Mouse (Mus musculus): ENCODE data around the gene Txn2.

Txn2 gene

DNA sequence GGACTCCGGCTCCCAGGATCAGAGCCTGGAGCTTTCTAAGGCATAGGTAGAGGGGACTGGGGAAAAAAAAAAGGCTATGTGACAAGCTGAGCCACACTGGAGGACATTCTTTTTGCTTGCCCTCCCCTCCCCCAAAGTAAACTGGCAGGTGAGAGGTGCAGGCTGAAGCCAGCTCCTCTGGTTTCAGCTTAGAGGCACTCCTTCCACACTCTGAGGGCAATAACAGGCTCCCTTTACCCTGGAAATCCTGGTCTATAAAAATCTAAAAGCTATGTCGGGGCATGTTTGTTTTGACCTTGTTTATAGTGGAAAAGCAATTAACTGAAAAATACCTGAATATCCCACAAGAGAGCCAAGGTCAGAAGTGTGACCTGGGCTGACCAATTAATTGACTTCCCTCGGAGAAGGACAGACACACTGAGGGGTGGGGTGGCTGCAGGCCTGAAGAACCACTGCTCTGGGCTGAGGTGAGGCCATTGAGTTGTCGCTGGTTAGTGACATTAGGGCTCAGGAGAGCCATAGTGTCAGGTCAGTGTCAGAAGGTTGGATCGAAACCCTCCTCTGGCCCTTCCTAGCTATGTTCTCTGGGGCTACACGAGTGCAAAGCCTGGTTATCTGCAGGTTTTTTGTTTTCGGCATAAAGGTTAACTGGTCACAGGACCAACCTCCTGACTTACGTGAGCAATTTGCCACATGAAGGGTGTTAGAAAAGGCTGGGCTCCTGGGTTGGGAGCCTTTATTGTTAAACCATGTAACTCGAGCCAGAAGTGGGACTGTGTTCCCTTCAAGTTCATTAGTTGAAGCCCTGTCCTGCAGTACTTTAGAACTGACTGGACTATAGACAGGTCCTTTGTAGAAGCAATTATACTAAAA lies 20.9 kb downstream of the Txn2 start:
- no peak for DNase-seq (ENCODE audit: low spot score in 2 of 2)

DNA sequence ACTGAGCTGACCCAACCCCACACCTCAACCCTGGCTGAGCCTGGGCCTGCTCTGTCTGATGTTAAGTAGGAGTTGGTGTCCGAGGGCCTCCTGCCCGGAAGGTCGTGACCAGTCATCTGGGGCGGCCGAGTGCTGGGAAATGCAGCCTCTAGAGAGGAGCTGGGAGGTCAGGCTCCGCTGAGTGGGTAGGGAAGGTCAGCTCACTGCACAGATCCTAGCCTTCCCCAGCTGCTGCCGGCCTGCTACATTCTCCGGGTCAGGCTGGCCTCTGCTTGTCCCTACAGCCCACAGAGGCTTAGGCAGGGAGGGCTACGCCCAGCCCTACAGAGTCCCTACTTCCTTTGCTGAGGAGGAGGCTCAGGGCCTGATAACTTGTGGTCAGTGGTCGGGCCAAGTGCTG lies 22.3 kb downstream of the Txn2 start:
- DNase-seq (ENCODE audit: low spot score in 2 of 2), result no peak

DNA sequence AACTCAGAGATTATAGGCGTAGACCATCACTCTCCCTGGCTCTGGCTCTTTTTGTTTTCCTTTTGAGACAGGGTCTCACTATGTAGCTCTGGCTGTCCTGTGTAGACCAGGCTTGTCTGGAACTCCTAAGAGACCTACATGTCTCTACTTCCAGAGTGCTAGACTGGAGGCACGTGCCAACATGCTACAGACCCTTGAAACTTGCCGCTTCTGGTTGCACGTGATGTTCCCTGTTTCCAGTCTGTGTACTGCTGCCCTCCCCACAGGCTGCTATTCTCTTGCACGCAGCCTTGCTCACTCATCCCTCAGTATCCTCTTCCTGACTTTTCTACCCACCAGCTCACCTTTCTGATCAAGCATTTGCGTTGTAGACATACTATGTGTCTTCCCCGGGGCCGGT lies 22.7 kb downstream of the Txn2 start:
- DNase-seq (ENCODE audit: low spot score in 2 of 2), result no peak

DNA sequence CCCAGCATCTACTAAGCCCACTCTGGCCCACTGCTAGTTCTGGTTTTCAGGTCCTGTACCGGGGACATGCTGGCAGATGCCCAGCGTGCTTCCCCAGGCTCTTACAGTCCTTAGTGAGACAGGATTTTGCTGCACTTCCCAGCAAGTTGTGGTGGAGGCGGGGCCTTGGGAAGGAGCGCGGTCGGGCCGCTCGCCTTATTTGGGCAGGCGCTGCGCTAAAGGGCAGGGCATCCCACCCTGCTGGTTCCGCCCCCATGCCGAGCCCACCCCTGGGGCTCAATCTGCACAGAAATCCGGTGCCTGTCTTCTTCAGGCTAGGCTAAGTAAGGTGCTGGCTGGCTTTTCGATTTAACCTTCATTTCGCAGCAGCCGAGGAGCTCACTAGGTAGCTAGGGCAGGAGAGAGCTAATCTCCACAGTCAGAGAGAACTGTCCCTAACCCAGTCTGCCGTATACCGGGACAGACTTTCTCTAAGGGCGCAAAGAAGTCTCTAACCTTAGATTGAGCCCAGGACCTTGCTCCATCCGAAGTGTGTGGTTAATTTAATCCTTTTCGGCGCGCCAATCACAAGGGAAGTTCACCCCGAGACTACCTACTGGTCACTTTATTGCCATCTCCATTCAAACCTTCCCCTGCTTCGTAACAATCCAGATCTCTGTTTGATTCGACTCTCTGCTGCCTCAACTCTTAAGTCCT lies 23.4 kb downstream of the Txn2 start:
- peak in 1 of 2 experiments; percentile 46 for DNase-seq (ENCODE audit: low spot score in 2 of 2)

- peak in 1 of 2 experiments; percentile 45 for DNase-seq (ENCODE audit: low spot score in 2 of 2)
Measured at GRCm38 (mm10) chr15:77904363-77904892, 24.4 kb downstream of the Txn2 start.

DNA sequence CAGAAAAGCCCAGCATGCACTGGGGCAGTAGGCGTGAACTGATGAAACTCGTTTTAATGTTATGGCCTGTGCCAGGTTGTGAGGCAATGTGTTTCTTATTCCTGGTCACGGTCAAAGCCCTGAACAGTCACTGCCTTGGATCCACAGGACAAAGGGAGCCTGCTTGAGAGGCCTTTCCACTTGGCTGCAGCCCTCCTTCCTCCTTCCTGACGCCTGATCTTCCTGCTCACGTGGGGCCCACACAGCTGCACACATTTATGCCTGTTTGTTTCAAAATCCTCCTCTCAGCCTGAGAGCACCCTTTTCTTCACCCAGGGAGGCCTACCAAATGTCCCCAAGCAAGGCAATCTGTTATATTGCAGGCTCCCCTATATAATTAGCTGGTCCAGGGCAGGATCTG lies 25.6 kb downstream of the Txn2 start:
- no peak for DNase-seq (ENCODE audit: low spot score in 2 of 2)

- no peak for DNase-seq (ENCODE audit: low spot score in 2 of 2)
Measured at GRCm38 (mm10) chr15:77894926-77895325, 33.9 kb downstream of the Txn2 start.

DNA sequence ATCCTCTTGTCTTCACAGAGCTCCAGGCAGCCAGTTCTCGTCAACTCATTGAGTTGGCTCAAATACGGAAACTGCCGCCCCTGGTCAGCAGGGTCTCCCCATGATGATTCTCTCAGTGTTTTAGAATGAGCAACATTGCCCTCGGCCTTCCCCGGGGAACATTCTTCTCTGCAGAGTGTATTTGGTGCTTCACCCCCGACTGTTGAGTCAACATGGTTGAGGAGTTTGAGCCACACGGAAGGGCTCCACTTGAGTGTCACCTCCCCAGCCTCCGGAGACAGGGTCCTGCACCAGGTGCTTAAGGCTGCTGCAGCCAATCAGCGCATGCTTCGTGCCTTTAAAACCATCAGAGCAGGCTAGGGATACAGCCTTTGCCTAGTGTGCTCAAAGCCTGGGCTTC lies 35.5 kb downstream of the Txn2 start:
- no peak for DNase-seq (ENCODE audit: low spot score in 2 of 2)

DNA sequence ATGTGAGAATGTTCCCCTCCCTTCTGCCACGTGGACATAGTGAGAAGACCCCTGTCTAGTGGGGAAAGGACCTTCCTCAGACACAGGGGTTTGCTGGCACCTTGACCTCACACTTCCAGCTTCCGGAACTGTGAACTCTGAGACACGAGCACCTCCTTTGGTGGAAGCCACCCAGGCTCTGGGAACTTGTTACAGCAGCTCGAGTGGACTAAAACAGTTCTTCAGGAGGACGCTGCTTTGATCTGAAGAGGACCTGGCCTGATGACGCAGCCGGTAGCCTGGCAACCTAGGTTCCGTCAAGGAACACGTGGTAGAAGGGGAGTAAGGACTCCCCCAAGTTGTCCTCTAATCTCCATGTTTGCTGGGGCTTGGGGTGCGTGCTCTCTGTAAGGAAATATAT lies 36.4 kb downstream of the Txn2 start:
- DNase-seq (ENCODE audit: low spot score in 2 of 2), result no peak

DNA sequence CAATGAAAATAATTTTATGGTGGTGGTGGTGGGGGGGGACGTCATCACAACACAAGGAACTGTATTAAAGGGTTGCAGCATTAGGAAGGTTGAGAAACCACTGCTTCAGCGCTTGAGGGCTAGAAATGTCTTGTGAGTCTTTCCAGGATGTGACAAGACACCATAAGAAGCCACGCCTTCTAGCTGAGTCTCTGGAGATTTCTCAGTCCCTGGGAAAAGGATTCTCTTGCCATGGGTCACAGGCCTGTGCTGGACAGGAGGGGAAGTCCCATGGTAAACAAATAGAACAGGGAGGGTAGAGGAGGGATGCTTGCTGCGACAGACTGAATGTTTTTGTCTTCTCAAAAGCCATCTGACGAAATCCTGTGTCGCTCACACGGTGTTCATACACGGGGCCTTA lies 37.0 kb downstream of the Txn2 start:
- DNase-seq (ENCODE audit: low spot score in 2 of 2), result no peak

DNA sequence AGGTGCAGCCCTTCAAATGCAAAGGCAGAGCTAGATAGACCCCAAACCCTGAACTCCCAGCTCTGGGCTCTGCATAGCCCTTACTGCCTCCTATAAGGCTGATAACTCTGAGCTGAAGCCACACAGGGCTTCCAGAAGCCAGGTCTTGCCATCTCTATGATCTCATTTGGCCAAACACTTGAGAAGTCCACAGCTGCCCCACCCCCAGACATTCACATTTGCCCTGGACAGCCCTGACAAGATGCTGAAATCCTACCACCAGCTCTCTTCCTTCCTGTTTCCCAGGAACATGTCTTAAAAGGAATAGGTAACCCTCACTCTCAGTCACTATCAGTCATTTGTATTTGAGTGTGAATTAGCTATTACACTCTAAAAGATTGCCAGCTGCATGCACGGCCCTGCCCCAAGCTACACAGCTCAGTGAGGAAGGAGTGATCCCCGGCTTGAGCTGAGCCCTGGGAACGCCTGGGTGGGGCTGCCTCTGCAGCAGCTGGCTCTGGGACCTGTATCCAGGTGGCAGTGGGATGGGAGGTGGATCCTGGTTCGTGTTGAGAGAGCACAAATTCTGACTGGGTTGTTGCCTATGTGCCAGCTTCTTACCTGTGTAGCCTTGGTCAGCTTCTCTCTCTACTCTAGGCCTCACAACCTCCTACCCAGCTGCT lies 38.9 kb downstream of the Txn2 start:
- DNase-seq (ENCODE audit: low spot score in 2 of 2), result no peak

GRCm38 (mm10) chr15:77888286-77888685 lies 40.5 kb downstream of the Txn2 start:
- DNase-seq (ENCODE audit: low spot score in 2 of 2), result no peak

- no peak for DNase-seq (ENCODE audit: low spot score in 2 of 2)
Measured at GRCm38 (mm10) chr15:77887093-77887488, 41.7 kb downstream of the Txn2 start.

- DNase-seq (ENCODE audit: low spot score in 2 of 2), result no peak
Measured at GRCm38 (mm10) chr15:77886369-77887092, 42.3 kb downstream of the Txn2 start.

GRCm38 (mm10) chr15:77885945-77886344 lies 42.9 kb downstream of the Txn2 start:
- no peak for DNase-seq (ENCODE audit: low spot score in 2 of 2)

GRCm38 (mm10) chr15:77885159-77885558 lies 43.6 kb downstream of the Txn2 start:
- no peak for DNase-seq (ENCODE audit: low spot score in 2 of 2)

DNA sequence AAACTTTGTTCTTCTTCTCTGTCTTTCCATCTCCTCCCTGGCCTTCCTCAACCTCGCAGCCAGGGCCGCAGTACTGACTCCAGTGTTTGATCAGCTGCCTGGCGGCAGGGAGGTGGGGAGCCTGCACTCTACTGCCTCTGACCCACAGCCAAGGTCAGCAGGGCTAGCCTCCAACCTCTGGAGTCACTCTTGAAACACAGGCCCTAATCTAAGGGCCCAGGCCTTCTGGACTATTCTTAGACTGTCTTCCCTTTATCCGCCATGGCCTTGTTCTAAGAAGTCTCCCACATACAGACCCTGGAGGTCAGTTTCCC lies 45.2 kb downstream of the Txn2 start:
- DNase-seq (ENCODE audit: low spot score in 2 of 2), result no peak

DNA sequence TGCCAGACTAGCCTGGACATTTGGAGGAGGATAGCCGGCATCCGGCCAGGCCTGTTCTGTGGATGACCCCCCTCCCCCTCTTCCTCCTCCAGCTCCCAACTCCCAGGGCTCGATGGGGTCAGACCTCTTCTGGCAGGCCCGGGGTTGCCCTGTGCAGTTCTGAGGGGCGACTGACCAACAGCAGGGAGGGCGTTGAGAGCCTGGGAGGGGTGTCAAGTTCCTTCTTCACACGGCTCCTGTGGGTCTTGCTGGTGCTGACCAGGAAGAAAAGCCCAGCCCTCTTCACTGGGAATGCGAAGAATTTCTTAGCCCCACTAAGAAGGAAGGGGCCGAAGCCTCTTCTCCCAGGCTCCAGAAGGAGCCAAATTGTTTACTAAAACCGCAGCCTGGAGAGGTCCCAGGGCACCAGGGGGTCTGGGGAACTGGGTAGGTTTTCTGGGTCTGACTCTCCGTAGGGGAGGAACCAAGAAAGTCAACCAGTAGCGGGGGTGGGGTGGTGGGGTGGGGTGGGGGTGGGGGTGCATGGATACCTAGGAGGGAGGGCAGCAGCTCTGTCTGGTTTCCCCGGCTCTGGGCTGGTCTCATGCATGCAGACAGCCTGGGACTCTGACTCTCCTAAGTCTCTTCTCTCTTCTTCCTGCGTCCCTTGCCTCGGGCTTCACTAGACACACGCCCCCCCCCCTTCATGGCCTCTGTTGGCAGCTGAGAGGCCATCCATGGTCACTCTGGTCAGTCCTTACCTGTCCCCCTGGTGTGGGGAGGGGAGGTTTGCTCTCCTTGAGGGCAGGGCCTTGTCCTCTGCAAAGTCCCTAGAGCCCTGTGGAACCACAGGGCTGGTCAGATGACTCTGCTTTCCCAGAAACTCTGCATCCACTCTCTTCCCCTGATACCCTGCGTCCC lies 45.8 kb downstream of the Txn2 start:
- DNase-seq (ENCODE audit: low spot score in 2 of 2), result no peak

GRCm38 (mm10) chr15:77882297-77882696 lies 46.5 kb downstream of the Txn2 start:
- no peak for DNase-seq (ENCODE audit: low spot score in 2 of 2)

DNA sequence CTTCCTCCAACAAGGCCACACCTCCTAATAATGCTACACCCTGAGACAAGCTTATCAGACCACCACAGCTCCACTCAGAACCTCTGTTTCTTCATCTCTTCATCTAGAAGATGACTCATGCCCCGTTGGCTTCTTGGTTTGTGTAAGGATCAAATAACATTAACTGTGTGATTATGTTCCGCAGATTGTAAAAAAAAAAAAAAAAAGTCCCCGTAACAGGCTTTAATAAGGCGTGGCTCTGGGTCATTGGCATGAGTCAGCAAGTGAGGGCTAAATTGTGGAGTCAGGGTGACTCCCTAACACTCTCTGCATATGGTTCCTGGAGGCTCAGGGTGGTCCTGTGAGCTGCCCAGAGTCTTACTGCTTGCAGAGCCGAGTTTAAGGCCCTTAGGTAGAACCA lies 47.1 kb downstream of the Txn2 start:
- DNase-seq (ENCODE audit: low spot score in 2 of 2), result no peak

DNA sequence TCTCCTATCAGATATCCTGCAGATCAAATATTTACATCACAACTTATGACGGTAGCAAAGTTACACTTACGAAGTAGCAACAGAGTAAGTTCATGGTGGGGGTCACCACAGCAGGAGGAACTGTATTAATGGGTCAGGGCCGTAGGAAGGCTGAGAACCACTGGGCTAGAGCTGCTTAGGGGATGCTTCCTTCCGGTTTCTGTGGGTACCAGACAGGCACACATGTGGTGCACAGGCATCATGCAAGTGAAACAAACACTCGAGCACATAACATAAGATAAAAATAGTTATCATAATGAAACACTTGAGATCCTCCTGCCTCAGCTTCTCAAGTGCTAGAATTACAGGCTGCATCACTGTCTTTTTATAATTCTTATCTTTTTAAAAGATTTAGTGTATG lies 48.1 kb downstream of the Txn2 start:
- no peak for DNase-seq (ENCODE audit: low spot score in 2 of 2)
